Mouse (Mus musculus): ENCODE measurements at regions not wholly inside any gene's neighbourhood (a gene's known extent, or its start where the extent isn't known, plus 50 kb on each side); places are given as distances from the start of the nearest gene placed in this dataset.

- WGBS: 51% methylated on average over 5 of the region's 5 CpGs
- ATAC-seq (replicated peaks; ENCODE audit: low FRiP score, low TSS enrichment, low read depth) (no peak), DNase-seq (ENCODE audit: low spot score) (peak; percentile 83)
- Histone ChIP-seq H3K4me2 (ENCODE audit: low read length) (no peak overlapping the region), H3K9ac (ENCODE audit: low read length) (no peak overlapping the region), H3K27ac (ENCODE audit: low read depth) (no peak overlapping the region), H3K4me1 (replicated peaks; ENCODE audit: control insufficient read depth, insufficient read depth, low read length) (no peaks in the 10 kb centered on the region), H3K9me3 (ENCODE audit: control insufficient read depth, low read length) (no peaks in the 10 kb centered on the region), H3K27me3 (replicated peaks; ENCODE audit: control insufficient read depth, insufficient read depth, low read length) (no peaks in the 10 kb centered on the region), H3K4me3 (ENCODE audit: low read depth, low read length) (no peak overlapping the region), H3K36me3 (ENCODE audit: control insufficient read depth, insufficient read depth, low read length) (no peaks in the 10 kb centered on the region)
These were observed 392.7 kb upstream of the BB014433 start for GRCm38 (mm10) chr8:15438546-15438945.

GRCm38 (mm10) chr8:15394722-15395115 is 348.8 kb upstream of the BB014433 start:
- Histone ChIP-seq H3K9me3 (ENCODE audit: control insufficient read depth, low read length) (no peaks in the 10 kb centered on the region), H3K4me3 (ENCODE audit: low read depth, low read length) (no peak overlapping the region), H3K36me3 (ENCODE audit: control insufficient read depth, insufficient read depth, low read length) (no peaks in the 10 kb centered on the region), H3K9ac (ENCODE audit: low read length) (no peak overlapping the region), H3K4me2 (ENCODE audit: low read length) (no peak overlapping the region), H3K27me3 (replicated peaks; ENCODE audit: control insufficient read depth, insufficient read depth, low read length) (no peaks in the 10 kb centered on the region), H3K4me1 (replicated peaks; ENCODE audit: control insufficient read depth, insufficient read depth, low read length) (no peaks in the 10 kb centered on the region), H3K27ac (ENCODE audit: low read depth) (no peak overlapping the region)
- 42% methylated on average over 4 of the region's 4 CpGs for WGBS
- DNase-seq (ENCODE audit: low spot score): no peak
- ATAC-seq (replicated peaks; ENCODE audit: low FRiP score, low TSS enrichment, low read depth): no peak

GRCm38 (mm10) chr8:15393936-15394721 is 348.3 kb upstream of the BB014433 start:
- H3K9me3 ChIP-seq (ENCODE audit: control insufficient read depth, low read length): no peaks in the 10 kb centered on the region
- ATAC-seq (replicated peaks; ENCODE audit: low FRiP score, low TSS enrichment, low read depth) (no peak), DNase-seq (ENCODE audit: low spot score) (no peak)
- H3K4me3 ChIP-seq (ENCODE audit: low read depth, low read length): no peak overlapping the region
- 77% methylated on average over 5 of the region's 5 CpGs for WGBS
- no peak overlapping the region for H3K9ac ChIP-seq (ENCODE audit: low read length)
- H3K27me3 ChIP-seq (replicated peaks; ENCODE audit: control insufficient read depth, insufficient read depth, low read length): no peaks in the 10 kb centered on the region
- H3K36me3 ChIP-seq (ENCODE audit: control insufficient read depth, insufficient read depth, low read length): no peaks in the 10 kb centered on the region
- H3K4me2 ChIP-seq (ENCODE audit: low read length): no peak overlapping the region
- no peak overlapping the region for H3K27ac ChIP-seq (ENCODE audit: low read depth)
- no peaks in the 10 kb centered on the region for H3K4me1 ChIP-seq (replicated peaks; ENCODE audit: control insufficient read depth, insufficient read depth, low read length)

GRCm38 (mm10) chr8:15392056-15392455 is 346.2 kb upstream of the BB014433 start:
- Histone ChIP-seq H3K4me3 (ENCODE audit: low read depth, low read length) (no peak overlapping the region), H3K36me3 (ENCODE audit: control insufficient read depth, insufficient read depth, low read length) (no peaks in the 10 kb centered on the region), H3K9me3 (ENCODE audit: control insufficient read depth, low read length) (no peaks in the 10 kb centered on the region), H3K27ac (ENCODE audit: low read depth) (no peak overlapping the region), H3K9ac (ENCODE audit: low read length) (no peak overlapping the region), H3K27me3 (replicated peaks; ENCODE audit: control insufficient read depth, insufficient read depth, low read length) (no peaks in the 10 kb centered on the region), H3K4me2 (ENCODE audit: low read length) (no peak overlapping the region), H3K4me1 (replicated peaks; ENCODE audit: control insufficient read depth, insufficient read depth, low read length) (no peaks in the 10 kb centered on the region)
- DNase-seq (ENCODE audit: low spot score): no peak
- WGBS: 54% methylated on average over 4 of the region's 4 CpGs
- ATAC-seq (replicated peaks; ENCODE audit: low FRiP score, low TSS enrichment, low read depth): no peak

- Histone ChIP-seq H3K4me1 (replicated peaks; ENCODE audit: control insufficient read depth, insufficient read depth, low read length) (no peaks in the 10 kb centered on the region), H3K9me3 (ENCODE audit: control insufficient read depth, low read length) (no peaks in the 10 kb centered on the region), H3K9ac (ENCODE audit: low read length) (no peak overlapping the region), H3K27ac (ENCODE audit: low read depth) (no peak overlapping the region), H3K4me2 (ENCODE audit: low read length) (no peak overlapping the region), H3K4me3 (ENCODE audit: low read depth, low read length) (no peak overlapping the region), H3K36me3 (ENCODE audit: control insufficient read depth, insufficient read depth, low read length) (no peaks in the 10 kb centered on the region), H3K27me3 (replicated peaks; ENCODE audit: control insufficient read depth, insufficient read depth, low read length) (no peaks in the 10 kb centered on the region)
- DNase-seq (ENCODE audit: low spot score) (no peak), ATAC-seq (replicated peaks; ENCODE audit: low FRiP score, low TSS enrichment, low read depth) (no peak)
- WGBS: 83% methylated on average over 5 of the region's 5 CpGs
These were observed 342.9 kb upstream of the BB014433 start for GRCm38 (mm10) chr8:15388791-15389190.

- WGBS: 85% methylated on average over 2 of the region's 2 CpGs
- H3K27me3 ChIP-seq (replicated peaks; ENCODE audit: control insufficient read depth, insufficient read depth, low read length): no peaks in the 10 kb centered on the region
- no peak overlapping the region for H3K4me2 ChIP-seq (ENCODE audit: low read length)
- H3K4me3 ChIP-seq (ENCODE audit: low read depth, low read length): no peak overlapping the region
- no peaks in the 10 kb centered on the region for H3K36me3 ChIP-seq (ENCODE audit: control insufficient read depth, insufficient read depth, low read length)
- H3K27ac ChIP-seq (ENCODE audit: low read depth): no peak overlapping the region
- DNase-seq (ENCODE audit: low spot score): no peak
- no peak overlapping the region for H3K9ac ChIP-seq (ENCODE audit: low read length)
- H3K4me1 ChIP-seq (replicated peaks; ENCODE audit: control insufficient read depth, insufficient read depth, low read length): no peaks in the 10 kb centered on the region
- H3K9me3 ChIP-seq (ENCODE audit: control insufficient read depth, low read length): no peaks in the 10 kb centered on the region
- no peak for ATAC-seq (replicated peaks; ENCODE audit: low FRiP score, low TSS enrichment, low read depth)
These were observed 321.2 kb upstream of the BB014433 start for GRCm38 (mm10) chr8:15367063-15367462.

GRCm38 (mm10) chr8:15364546-15364945 is 318.7 kb upstream of the BB014433 start:
- WGBS: 97% methylated on average over 1 of the region's 1 CpGs

GRCm38 (mm10) chr8:15344151-15344550 is 298.3 kb upstream of the BB014433 start:
- WGBS: 78% methylated on average over 5 of the region's 5 CpGs

More at GRCm38 (mm10) chr8:15364546-15364945, 318.7 kb upstream of the BB014433 start:
- DNase-seq (ENCODE audit: low spot score): no peak
- no peak overlapping the region for H3K4me3 ChIP-seq (ENCODE audit: low read depth, low read length)
- no peak for ATAC-seq (replicated peaks; ENCODE audit: low FRiP score, low TSS enrichment, low read depth)
- H3K9me3 ChIP-seq (ENCODE audit: control insufficient read depth, low read length): no peaks in the 10 kb centered on the region
- no peaks in the 10 kb centered on the region for H3K36me3 ChIP-seq (ENCODE audit: control insufficient read depth, insufficient read depth, low read length)
- H3K4me1 ChIP-seq (replicated peaks; ENCODE audit: control insufficient read depth, insufficient read depth, low read length): no peaks in the 10 kb centered on the region
- no peak overlapping the region for H3K27ac ChIP-seq (ENCODE audit: low read depth)
- H3K4me2 ChIP-seq (ENCODE audit: low read length): no peak overlapping the region
- H3K9ac ChIP-seq (ENCODE audit: low read length): no peak overlapping the region
- H3K27me3 ChIP-seq (replicated peaks; ENCODE audit: control insufficient read depth, insufficient read depth, low read length): no peaks in the 10 kb centered on the region

GRCm38 (mm10) chr8:15343616-15344015 is 297.7 kb upstream of the BB014433 start:
- DNase-seq (ENCODE audit: low spot score): no peak
- ATAC-seq (replicated peaks; ENCODE audit: low FRiP score, low TSS enrichment, low read depth): no peak
- Histone ChIP-seq H3K9me3 (ENCODE audit: control insufficient read depth, low read length) (no peaks in the 10 kb centered on the region), H3K27me3 (replicated peaks; ENCODE audit: control insufficient read depth, insufficient read depth, low read length) (no peaks in the 10 kb centered on the region), H3K27ac (ENCODE audit: low read depth) (no peak overlapping the region), H3K4me3 (ENCODE audit: low read depth, low read length) (no peak overlapping the region), H3K36me3 (ENCODE audit: control insufficient read depth, insufficient read depth, low read length) (no peaks in the 10 kb centered on the region), H3K4me1 (replicated peaks; ENCODE audit: control insufficient read depth, insufficient read depth, low read length) (no peaks in the 10 kb centered on the region), H3K9ac (ENCODE audit: low read length) (no peak overlapping the region), H3K4me2 (ENCODE audit: low read length) (no peak overlapping the region)
- 81% methylated on average over 1 of the region's 1 CpGs for WGBS

More at GRCm38 (mm10) chr8:15344151-15344550, 298.3 kb upstream of the BB014433 start:
- Histone ChIP-seq H3K27me3 (replicated peaks; ENCODE audit: control insufficient read depth, insufficient read depth, low read length) (no peaks in the 10 kb centered on the region), H3K4me2 (ENCODE audit: low read length) (no peak overlapping the region), H3K27ac (ENCODE audit: low read depth) (no peak overlapping the region), H3K4me3 (ENCODE audit: low read depth, low read length) (no peak overlapping the region), H3K36me3 (ENCODE audit: control insufficient read depth, insufficient read depth, low read length) (no peaks in the 10 kb centered on the region), H3K9me3 (ENCODE audit: control insufficient read depth, low read length) (no peaks in the 10 kb centered on the region), H3K4me1 (replicated peaks; ENCODE audit: control insufficient read depth, insufficient read depth, low read length) (no peaks in the 10 kb centered on the region), H3K9ac (ENCODE audit: low read length) (no peak overlapping the region)
- ATAC-seq (replicated peaks; ENCODE audit: low FRiP score, low TSS enrichment, low read depth): no peak
- DNase-seq (ENCODE audit: low spot score): no peak

Data from intestine, embryonic 14.5 days (tissue).